Comparison of ENCODE assay signal across 23 mouse cellular contexts in the genomic region with DNA sequence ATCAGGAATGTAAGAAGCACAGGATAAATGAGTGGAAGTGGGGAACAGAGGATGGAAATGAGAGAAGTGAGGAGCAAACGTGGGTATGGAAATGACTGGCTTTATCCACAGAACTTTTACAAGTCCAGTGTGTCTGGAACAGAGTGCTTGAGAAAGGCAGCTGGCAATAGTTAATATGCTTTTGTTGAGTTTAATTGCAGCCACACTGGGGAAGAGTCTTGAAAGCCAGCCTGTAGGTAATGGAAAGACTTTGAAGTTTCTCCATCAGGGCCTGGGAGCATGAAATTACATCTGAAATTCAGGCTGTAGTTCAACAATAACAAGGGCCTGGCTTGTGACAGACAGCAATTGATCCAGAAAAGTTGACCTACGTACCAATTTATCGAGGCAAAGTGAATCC.
"Had no signal": no experiment of that assay in that cellular context is flagged by ENCODE, and none has a peak within 500 bp of the region (broad histone marks: within the 10 kb centered on the region; RNA-seq: fewer than 3 reads in every experiment).

No protein-coding gene starts in this region.

- H3K27ac ChIP-seq: kidney, postnatal 0 days; layer of hippocampus, adult 2 months; left cerebral cortex, adult 2 months; liver, embryonic 12.5 days; liver, embryonic 15.5 days; midbrain, embryonic 12.5 days; midbrain, embryonic 15.5 days; neural tube, embryonic 12.5 days; neural tube, embryonic 15.5 days; stomach, embryonic 15.5 days had no signal

- H3K4me3 ChIP-seq: layer of hippocampus, adult 2 months; left cerebral cortex, adult 2 months; liver, embryonic 12.5 days; liver, embryonic 15.5 days; midbrain, embryonic 12.5 days; midbrain, embryonic 15.5 days; neural tube, embryonic 12.5 days; neural tube, embryonic 15.5 days; stomach, embryonic 15.5 days had no signal

- H3K36me3 ChIP-seq: liver, embryonic 12.5 days; liver, embryonic 15.5 days; midbrain, embryonic 12.5 days; midbrain, embryonic 15.5 days; neural tube, embryonic 12.5 days; neural tube, embryonic 15.5 days; stomach, embryonic 15.5 days had no signal

- H3K9me3 ChIP-seq: liver, embryonic 12.5 days; liver, embryonic 15.5 days; midbrain, embryonic 15.5 days; neural tube, embryonic 12.5 days; neural tube, embryonic 15.5 days; stomach, embryonic 15.5 days had no signal

- DNase-seq: kidney, adult 2 months; kidney, postnatal 25 days; layer of hippocampus, adult 9-11 months; layer of hippocampus, postnatal 36 days; liver; lung, adult 18-20 months; lung, postnatal 14 days; lung, postnatal 4 days; right cerebral cortex, adult 18-20 months; right cerebral cortex, postnatal 25 days; spleen, adult 18-20 months; thymus, postnatal 25 days had no signal

- H3K4me2 ChIP-seq: liver, embryonic 12.5 days; liver, embryonic 15.5 days; midbrain, embryonic 12.5 days; midbrain, embryonic 15.5 days; neural tube, embryonic 12.5 days; neural tube, embryonic 15.5 days; stomach, embryonic 15.5 days had no signal

- ATAC-seq: intestine, embryonic 16.5 days; liver, embryonic 12.5 days; midbrain, embryonic 15.5 days had no signal

- H3K27me3 ChIP-seq: liver, embryonic 12.5 days; liver, embryonic 15.5 days; midbrain, embryonic 15.5 days; neural tube, embryonic 12.5 days; neural tube, embryonic 15.5 days; stomach, embryonic 15.5 days had no signal

- H3K4me1 ChIP-seq: liver, embryonic 12.5 days; liver, embryonic 15.5 days; midbrain, embryonic 12.5 days; midbrain, embryonic 15.5 days; neural tube, embryonic 12.5 days; neural tube, embryonic 15.5 days; stomach, embryonic 15.5 days had no signal

- H3K9ac ChIP-seq: liver, embryonic 12.5 days; liver, embryonic 15.5 days; midbrain, embryonic 12.5 days; midbrain, embryonic 15.5 days; neural tube, embryonic 12.5 days; neural tube, embryonic 15.5 days; stomach, embryonic 15.5 days had no signal
